Mouse (Mus musculus) erythroid progenitor cell, adult 5-6 weeks (primary cell): Measurements from ENCODE around the gene Foxo1. TPM values are rescaled to one million over a fixed set of nuclear protein-coding genes. Genes with fewer than 3 reads are reported as not detected.

Experiments used
- ATAC-seq: replicated peaks from 2 replicates; pipeline ENCODE4 v1.8.0; 2016; ENCODE audit warnings: moderate number of reproducible peaks, mild to moderate bottlenecking, moderate TSS enrichment, inconsistent platforms; ENCODE audit not compliant: poor library complexity, low FRiP score, severe bottlenecking
- total RNA-seq, 2 experiments: library from RNA; stranded (forward) in 1 of 2; stranded (reverse) in 1 of 2; fragments of 150-400 nt in 1 of 2; fragments of 186-747, 209-891 nt in 1 of 2; gene quantifications; 2 replicates each; pipeline versions ENCODE4 v1.2.3 to v1.2.4; 2015 to 2017; ENCODE audit warnings: low replicate concordance in 2 of 2

The Foxo1 gene
- total RNA-seq, 2 experiments from 2014 or later = 0.91 to 11.3 TPM

GRCm38 (mm10) chr3:52267293-52267651, 864 bp upstream of the Foxo1 start:
- no peak for ATAC-seq

- ATAC-seq = no peak
These were observed 276 bp downstream of the Foxo1 start for GRCm38 (mm10) chr3:52268487-52268736.

GRCm38 (mm10) chr3:52268737-52269513, 789 bp downstream of the Foxo1 start:
- ATAC-seq = no peak

GRCm38 (mm10) chr3:52269514-52270351, 1.6 kb downstream of the Foxo1 start:
- ATAC-seq = no peak

- ATAC-seq = no peak
These were observed 2.4 kb downstream of the Foxo1 start for GRCm38 (mm10) chr3:52270511-52270910.

GRCm38 (mm10) chr3:52271376-52271775, 3.2 kb downstream of the Foxo1 start:
- ATAC-seq = no peak

GRCm38 (mm10) chr3:52272376-52272865, 4.3 kb downstream of the Foxo1 start:
- ATAC-seq = no peak

GRCm38 (mm10) chr3:52274475-52274874, 6.3 kb downstream of the Foxo1 start:
- ATAC-seq = no peak

GRCm38 (mm10) chr3:52275037-52275555, 7.0 kb downstream of the Foxo1 start:
- no peak for ATAC-seq

- no peak for ATAC-seq
These were observed 12.5 kb downstream of the Foxo1 start for GRCm38 (mm10) chr3:52280681-52281080.

GRCm38 (mm10) chr3:52281882-52282281, 13.7 kb downstream of the Foxo1 start:
- ATAC-seq = no peak

- no peak for ATAC-seq
These were observed 14.2 kb downstream of the Foxo1 start for GRCm38 (mm10) chr3:52282369-52282768.

GRCm38 (mm10) chr3:52283521-52283920, 15.4 kb downstream of the Foxo1 start:
- ATAC-seq = no peak

- no peak for ATAC-seq
These were observed 22.7 kb downstream of the Foxo1 start for GRCm38 (mm10) chr3:52290811-52291210.

GRCm38 (mm10) chr3:52292498-52292897, 24.4 kb downstream of the Foxo1 start:
- ATAC-seq = no peak

- no peak for ATAC-seq
These were observed 25.8 kb downstream of the Foxo1 start for GRCm38 (mm10) chr3:52293946-52294345.

GRCm38 (mm10) chr3:52295688-52296087, 27.6 kb downstream of the Foxo1 start:
- ATAC-seq = no peak

- ATAC-seq = no peak
These were observed 28.2 kb downstream of the Foxo1 start for GRCm38 (mm10) chr3:52296224-52296760.

- no peak for ATAC-seq
These were observed 29.3 kb downstream of the Foxo1 start for GRCm38 (mm10) chr3:52297291-52298018.

- ATAC-seq = no peak
These were observed 30.5 kb downstream of the Foxo1 start for GRCm38 (mm10) chr3:52298683-52299082.
